8 mouse cellular contexts compared by ENCODE assay signal in the genomic region with DNA sequence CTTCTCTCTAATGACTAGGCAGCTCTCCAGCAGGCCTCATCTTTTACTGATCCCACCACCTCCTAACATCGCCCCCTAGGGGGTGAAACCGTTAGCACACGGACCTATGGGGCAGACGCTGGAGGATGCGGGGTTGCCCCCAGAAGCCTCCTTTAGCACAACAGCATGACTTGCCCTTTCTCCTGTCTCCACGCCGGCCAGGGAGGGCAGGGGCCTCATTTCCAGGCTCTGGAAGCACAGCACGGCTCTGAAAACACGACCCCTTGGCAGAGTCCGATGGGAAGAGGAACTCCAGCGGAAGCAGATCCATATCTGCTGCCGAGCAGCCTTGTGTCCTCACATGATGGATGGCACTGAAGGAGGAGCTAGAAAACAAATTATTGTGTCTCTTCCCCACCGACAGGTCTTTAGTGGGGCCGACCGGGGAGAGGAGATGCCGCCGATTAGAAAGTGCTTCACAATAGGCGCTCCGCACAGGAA.
DNase-seq lines count a peak whose midpoint lies in the region; ATAC-seq and TF ChIP-seq lines count a peak whose summit lies in the region.

No protein-coding gene starts in this region.

- H3K27me3 ChIP-seq in hindbrain, embryonic 13.5 days = peaks cover 33% of the 10 kb centered on the region
- 0 out of 2 replicates have a peak, but pooled peaks cover 5% of the 10 kb centered on the region for H3K27me3 ChIP-seq in liver, adult 2 months (ENCODE audit: control insufficient read depth, insufficient read depth, low read length)
- no peaks in the 10 kb centered on the region for H3K27me3 ChIP-seq in neural tube, embryonic 14.5 days (ENCODE audit: control insufficient read depth, insufficient read depth, low read length)
- H3K27me3 ChIP-seq in forebrain, embryonic 12.5 days = peaks cover 35% of the 10 kb centered on the region

- H3K9ac ChIP-seq in hindbrain, embryonic 13.5 days = no peak overlapping the region
- no peak overlapping the region for H3K9ac ChIP-seq in liver, adult 2 months (ENCODE audit: low read depth, low read length)
- no peak overlapping the region for H3K9ac ChIP-seq in neural tube, embryonic 14.5 days (replicated peaks; ENCODE audit: low read depth, low read length)
- no peak overlapping the region for H3K9ac ChIP-seq in forebrain, embryonic 12.5 days

- no peak overlapping the region for H3K4me3 ChIP-seq in layer of hippocampus, adult 2 months
- H3K4me3 ChIP-seq in hindbrain, embryonic 13.5 days = 0 out of 2 replicates have a peak overlapping the region, but pooled peaks have one; percentile 10
- no peak overlapping the region for H3K4me3 ChIP-seq in liver, adult 2 months (ENCODE audit: insufficient read depth, low read depth, low read length)
- H3K4me3 ChIP-seq in neural tube, embryonic 14.5 days (ENCODE audit: low read depth, low read length) = 0 out of 2 replicates have a peak overlapping the region, but pooled peaks have one; percentile 0
- no peak overlapping the region for H3K4me3 ChIP-seq in forebrain, embryonic 12.5 days (replicated peaks)

- 31% methylated on average over 19 of the region's 19 CpGs for WGBS in hindbrain, embryonic 13.5 days
- WGBS in liver, adult 2 months = 32% methylated on average over 19 of the region's 19 CpGs
- 27% methylated on average over 19 of the region's 19 CpGs for WGBS in neural tube, embryonic 14.5 days
- WGBS in forebrain, embryonic 12.5 days = 60% methylated on average over 19 of the region's 19 CpGs

- no peak for TF ChIP-seq POLR2A in liver, adult 2 months (IDR thresholded peaks at IDR 0.05; ENCODE audit: extremely low read depth, insufficient read depth, low read length)

- H3K27ac ChIP-seq in layer of hippocampus, adult 2 months = no peak overlapping the region
- H3K27ac ChIP-seq in hindbrain, embryonic 13.5 days = no peak overlapping the region
- H3K27ac ChIP-seq in liver, adult 2 months (replicated peaks; ENCODE audit: insufficient read depth, low read depth, low read length) = no peak overlapping the region
- no peak overlapping the region for H3K27ac ChIP-seq in neural tube, embryonic 14.5 days (ENCODE audit: low read depth, low read length)
- H3K27ac ChIP-seq in forebrain, embryonic 12.5 days = no peak overlapping the region

- peak in 1 of 2 experiments; percentile 15 for DNase-seq in layer of hippocampus, adult 2 months (ENCODE audit: low spot score in 2 of 2)
- no peak for DNase-seq in layer of hippocampus, adult 8-10 months (ENCODE audit: low spot score in 2 of 2)
- peak; percentile 49 for DNase-seq in embryo, embryonic 11 days
- no peak for DNase-seq in liver, adult 2 months (ENCODE audit: extremely low read depth, low read depth, low spot score)
- DNase-seq in Muller cell, postnatal 12 days (ENCODE audit: inconsistent ontology term) = no peak

- TF ChIP-seq CTCF in layer of hippocampus, adult 2 months (conservative IDR thresholded peaks at IDR 0.05) = peak; percentile 68
- peak; percentile 28; the same call in 1 of the 2 replicates for TF ChIP-seq CTCF in liver, adult 2 months (IDR thresholded peaks at IDR 0.05; ENCODE audit: low read depth, low read length)

- no peaks in the 10 kb centered on the region for H3K79me2 ChIP-seq in liver, adult 2 months (ENCODE audit: control insufficient read depth, insufficient read depth, low read length)

- H3K36me3 ChIP-seq in hindbrain, embryonic 13.5 days = no peaks in the 10 kb centered on the region
- H3K36me3 ChIP-seq in liver, adult 2 months (ENCODE audit: control insufficient read depth, insufficient read depth, low read length) = no peaks in the 10 kb centered on the region
- no peaks in the 10 kb centered on the region for H3K36me3 ChIP-seq in neural tube, embryonic 14.5 days (ENCODE audit: control insufficient read depth, insufficient read depth, low read length)
- H3K36me3 ChIP-seq in forebrain, embryonic 12.5 days (replicated peaks) = no peaks in the 10 kb centered on the region

- H3K4me2 ChIP-seq in hindbrain, embryonic 13.5 days = peak overlapping the region; percentile 36
- H3K4me2 ChIP-seq in neural tube, embryonic 14.5 days (ENCODE audit: low read depth, low read length) = peak overlapping the region; percentile 6; the same call in 1 of the 2 replicates
- no peak overlapping the region for H3K4me2 ChIP-seq in forebrain, embryonic 12.5 days

- no peaks in the 10 kb centered on the region for H3K9me3 ChIP-seq in hindbrain, embryonic 13.5 days
- no peaks in the 10 kb centered on the region for H3K9me3 ChIP-seq in neural tube, embryonic 14.5 days (ENCODE audit: control insufficient read depth, low read length)
- H3K9me3 ChIP-seq in forebrain, embryonic 12.5 days = no peaks in the 10 kb centered on the region

- no peak for ATAC-seq in hindbrain, embryonic 13.5 days (ENCODE audit: low FRiP score)
- ATAC-seq in neural tube, embryonic 14.5 days (ENCODE audit: low read depth) = no peak
- ATAC-seq in forebrain, embryonic 12.5 days (ENCODE audit: low FRiP score) = no peak

- H3K4me1 ChIP-seq in hindbrain, embryonic 13.5 days (replicated peaks) = peaks cover 21% of the 10 kb centered on the region
- H3K4me1 ChIP-seq in liver, adult 2 months (ENCODE audit: control insufficient read depth, insufficient read depth, low read length) = peaks cover 3% of the 10 kb centered on the region
- H3K4me1 ChIP-seq in neural tube, embryonic 14.5 days (ENCODE audit: control insufficient read depth, insufficient read depth, low read length) = no peaks in the 10 kb centered on the region
- peaks cover 16% of the 10 kb centered on the region; the same call in 1 of the 2 replicates for H3K4me1 ChIP-seq in forebrain, embryonic 12.5 days

Comparison
In these comparisons a context has a peak if more than half of its experiments do, and no peak if none do; other contexts are left out.
1. H3K4me3 ChIP-seq: peak in hindbrain, embryonic 13.5 days (single experiment) and neural tube, embryonic 14.5 days (single experiment); none in layer of hippocampus, adult 2 months (single experiment), liver, adult 2 months (single experiment) and forebrain, embryonic 12.5 days (single experiment).